15 mouse cellular contexts compared by ENCODE assay signal in the genomic region with DNA sequence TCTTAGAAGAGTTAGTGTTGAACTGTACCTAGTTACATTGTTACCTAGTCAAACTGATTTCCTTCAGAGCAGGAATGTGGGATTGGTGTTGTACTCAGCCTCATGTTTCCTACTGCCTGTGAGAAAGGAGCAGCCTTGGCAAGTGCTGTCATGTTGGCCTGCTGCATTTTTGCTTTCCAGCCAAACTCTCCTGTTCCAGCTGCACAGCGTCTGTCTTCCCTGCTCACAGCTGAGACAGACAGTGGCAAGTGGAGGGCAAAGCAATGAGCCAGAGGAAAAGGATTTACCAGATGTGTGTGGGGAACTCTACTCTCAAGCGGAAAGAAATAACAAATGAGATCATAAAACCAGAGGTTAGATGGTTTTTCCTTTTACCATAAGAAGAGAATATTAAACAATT. TPM values are rescaled to one million over a fixed set of nuclear protein-coding genes. Genes with fewer than 3 reads are reported as not detected.
DNase-seq lines count a peak whose midpoint lies in the region; ATAC-seq lines count a peak whose summit lies in the region.
"Had no signal": no experiment of that assay in that cellular context is flagged by ENCODE, and none has a peak within 500 bp of the region (broad histone marks: within the 10 kb centered on the region; RNA-seq: fewer than 3 reads in every experiment).

No protein-coding gene starts in this region.

- no peak overlapping the region for H3K27ac ChIP-seq in heart, embryonic 11.5 days (ENCODE audit: low read depth, low read length)
- no peak overlapping the region for H3K27ac ChIP-seq in embryonic facial prominence, embryonic 10.5 days (replicated peaks)
- no peak overlapping the region for H3K27ac ChIP-seq in midbrain, embryonic 13.5 days
- H3K27ac ChIP-seq: stomach, postnatal 0 days had no signal

- H3K9ac ChIP-seq in heart, embryonic 11.5 days (ENCODE audit: low read depth, low read length) = no peak overlapping the region
- no peak overlapping the region for H3K9ac ChIP-seq in midbrain, embryonic 13.5 days (replicated peaks)

- no peaks in the 10 kb centered on the region; the same call in 1 of the 2 replicates for H3K9me3 ChIP-seq in heart, embryonic 11.5 days (replicated peaks; ENCODE audit: control insufficient read depth, low read length)
- peaks cover 3% of the 10 kb centered on the region; the same call in 1 of the 2 replicates for H3K9me3 ChIP-seq in embryonic facial prominence, embryonic 10.5 days
- no peaks in the 10 kb centered on the region for H3K9me3 ChIP-seq in midbrain, embryonic 13.5 days

- no peaks in the 10 kb centered on the region for H3K4me1 ChIP-seq in heart, embryonic 11.5 days (ENCODE audit: control insufficient read depth, insufficient read depth, low read length)
- no peaks in the 10 kb centered on the region for H3K4me1 ChIP-seq in embryonic facial prominence, embryonic 10.5 days
- H3K4me1 ChIP-seq in midbrain, embryonic 13.5 days (replicated peaks) = no peaks in the 10 kb centered on the region

- intact Hi-C loops in heart, postnatal 36 days (cut with DNase I) = no loop called here

- WGBS in heart, embryonic 11.5 days (ENCODE audit: insufficient replicate concordance) = 55% methylated on average over 2 of the region's 2 CpGs
- WGBS in embryonic facial prominence, embryonic 10.5 days = 62% methylated on average over 2 of the region's 2 CpGs
- WGBS in midbrain, embryonic 13.5 days = 58% methylated on average over 2 of the region's 2 CpGs

- DNase-seq in heart, adult 9 months (ENCODE audit: low spot score in 2 of 2) = peak; percentile 3 to 10
- DNase-seq in NIH3T3 (ENCODE audit: low read depth) = peak; percentile 36
- peak; percentile 15 for DNase-seq in embryonic facial prominence, embryonic 10.5 days (ENCODE audit: low spot score)
- peak; percentile 13 to 20 for DNase-seq in heart, postnatal 36 days
- no peak for DNase-seq in retina, postnatal 1 day
- DNase-seq in thymus, postnatal 25 days = no peak

- H3K4me3 ChIP-seq in heart, embryonic 11.5 days (ENCODE audit: low read depth, low read length) = no peak overlapping the region
- no peak overlapping the region for H3K4me3 ChIP-seq in embryonic facial prominence, embryonic 10.5 days
- no peak overlapping the region for H3K4me3 ChIP-seq in midbrain, embryonic 13.5 days (replicated peaks)

- H3K27me3 ChIP-seq in heart, embryonic 11.5 days (ENCODE audit: control insufficient read depth, insufficient read depth, low read length) = no peaks in the 10 kb centered on the region
- no peaks in the 10 kb centered on the region for H3K27me3 ChIP-seq in embryonic facial prominence, embryonic 10.5 days (replicated peaks; ENCODE audit: low read depth, poor library complexity, severe bottlenecking)
- H3K27me3 ChIP-seq in midbrain, embryonic 13.5 days = no peaks in the 10 kb centered on the region

- no peak for ATAC-seq in heart, embryonic 11.5 days (replicated peaks; ENCODE audit: insufficient number of reproducible peaks, low FRiP score, low TSS enrichment)
- ATAC-seq in midbrain, embryonic 13.5 days = no peak
- ATAC-seq: forebrain, embryonic 16.5 days had no signal

- no peaks in the 10 kb centered on the region for H3K36me3 ChIP-seq in heart, embryonic 11.5 days (ENCODE audit: control insufficient read depth, insufficient read depth, low read length)
- H3K36me3 ChIP-seq in embryonic facial prominence, embryonic 10.5 days (replicated peaks) = no peaks in the 10 kb centered on the region
- no peaks in the 10 kb centered on the region for H3K36me3 ChIP-seq in midbrain, embryonic 13.5 days

- no peak overlapping the region for H3K4me2 ChIP-seq in heart, embryonic 11.5 days
- H3K4me2 ChIP-seq in midbrain, embryonic 13.5 days (replicated peaks) = no peak overlapping the region

RNA-seq across cellular contexts. Expression of a gene that starts 12.4 kb away (rescaled TPM):
- not detected in 2 replicates for polyA plus RNA-seq in heart, embryonic 11.5 days (2014; fragmentation: Nextera tagmentation; extraction: Ambion mirVana)
- not detected in 2 replicates for polyA plus RNA-seq in embryonic facial prominence, embryonic 10.5 days (2016; fragmentation: Nextera tagmentation; extraction: Ambion mirVana)
- not detected for total RNA-seq in heart, postnatal 36 days (2021)
- not detected in 2 replicates for polyA plus RNA-seq in midbrain, embryonic 13.5 days (2015; fragmentation: Nextera tagmentation; extraction: Ambion mirVana)
- total RNA-seq: CH12.LX; left cerebral cortex, adult 8-10 months had no signal
- polyA plus RNA-seq: forebrain, embryonic 16.5 days; hindbrain, embryonic 11.5 days; kidney, embryonic 14.5 days; lung, embryonic 16.5 days; stomach, postnatal 0 days had no signal

RNA-seq across cellular contexts. Expression of a gene that starts 58.5 kb away (rescaled TPM):
- polyA plus RNA-seq in heart, embryonic 11.5 days (2014; fragmentation: Nextera tagmentation; extraction: Ambion mirVana) = not detected in 2 replicates
- 0.05 TPM in 1 of 2 replicates, not detected in the other for polyA plus RNA-seq in embryonic facial prominence, embryonic 10.5 days (2016; fragmentation: Nextera tagmentation; extraction: Ambion mirVana)
- total RNA-seq in heart, postnatal 36 days (2021) = not detected
- not detected in 2 replicates for polyA plus RNA-seq in midbrain, embryonic 13.5 days (2015; fragmentation: Nextera tagmentation; extraction: Ambion mirVana)
- total RNA-seq: CH12.LX had no signal
- polyA plus RNA-seq: forebrain, embryonic 16.5 days; hindbrain, embryonic 11.5 days; kidney, embryonic 14.5 days; lung, embryonic 16.5 days; stomach, postnatal 0 days had no signal

Comparison
In these comparisons a context has a peak if more than half of its experiments do, and no peak if none do; other contexts are left out.
1. DNase-seq: peak in heart, adult 9 months (2 of 2), NIH3T3 (single experiment), embryonic facial prominence, embryonic 10.5 days (single experiment) and heart, postnatal 36 days (2 of 2); none in retina, postnatal 1 day (single experiment) and thymus, postnatal 25 days (single experiment).